Mouse (Mus musculus) olfactory bulb, adult 2 months (tissue): Measurements from ENCODE around the gene Cacna1c. TPM values are rescaled to one million over a fixed set of nuclear protein-coding genes. Genes with fewer than 3 reads are reported as not detected.

Experiments used
- H3K27ac ChIP-seq: fragments of 200-500 bp; 2 replicates; pipeline ENCODE4 v1.5.1; 2012; ENCODE audit warnings: low read depth, low read length; ENCODE audit not compliant: insufficient read depth
- H3K4me1 ChIP-seq: fragments of 200-500 bp; 2 replicates; pipeline ENCODE4 v1.6.1; 2012; ENCODE audit warnings: low read length; ENCODE audit not compliant: control insufficient read depth, insufficient read depth
- H3K4me3 ChIP-seq: fragments of 200-500 bp; 2 replicates; pipeline ENCODE4 v1.5.1; 2012; ENCODE audit warnings: mild to moderate bottlenecking, low read depth, low read length, moderate library complexity; ENCODE audit not compliant: insufficient read depth
- CTCF ChIP-seq: fragments of 200-500 bp; IDR thresholded peaks from 2 replicates; pipeline ENCODE4 v1.5.1; 2012; ENCODE audit warnings: low read depth, mild to moderate bottlenecking, low read length, moderate library complexity; ENCODE audit not compliant: insufficient read depth
- POLR2A ChIP-seq: fragments of 200-500 bp; IDR thresholded peaks from 2 replicates; pipeline ENCODE4 v1.6.1; 2012; ENCODE audit warnings: mild to moderate bottlenecking, low read depth, low read length, moderate library complexity; ENCODE audit not compliant: insufficient read depth
- WGBS: fragments of 180-500 bp; shearing (Covaris S2); methylation state at CpG from one replicate; pipeline ENCODE4 v1.1.7; 2018; 5-methylcytosine and 5-hydroxymethylcytosine counted together
- polyA plus RNA-seq: library from polyadenylated mRNA; stranded (reverse); fragments of >200 nt; gene quantifications from 2 replicates; pipeline ENCODE4 v1.2.4, GENCODE M21; 2012; ENCODE audit warnings: low replicate concordance; ENCODE audit not compliant: missing spikeins, insufficient read depth, insufficient read length

Gene Cacna1c
- polyA plus RNA-seq, 1 experiment = 35.8 TPM

- peaks cover 6% of the 10 kb centered on the region for H3K4me1 ChIP-seq
- no peak overlapping the region for H3K4me3 ChIP-seq
- TF ChIP-seq POLR2A (no peak), CTCF (no peak)
- H3K27ac ChIP-seq = no peak overlapping the region
- 63% methylated on average over 6 of the region's 6 CpGs for WGBS
Measured at GRCm38 (mm10) chr6:118641671-118642325, 554.4 kb downstream of the Cacna1c start.

DNA sequence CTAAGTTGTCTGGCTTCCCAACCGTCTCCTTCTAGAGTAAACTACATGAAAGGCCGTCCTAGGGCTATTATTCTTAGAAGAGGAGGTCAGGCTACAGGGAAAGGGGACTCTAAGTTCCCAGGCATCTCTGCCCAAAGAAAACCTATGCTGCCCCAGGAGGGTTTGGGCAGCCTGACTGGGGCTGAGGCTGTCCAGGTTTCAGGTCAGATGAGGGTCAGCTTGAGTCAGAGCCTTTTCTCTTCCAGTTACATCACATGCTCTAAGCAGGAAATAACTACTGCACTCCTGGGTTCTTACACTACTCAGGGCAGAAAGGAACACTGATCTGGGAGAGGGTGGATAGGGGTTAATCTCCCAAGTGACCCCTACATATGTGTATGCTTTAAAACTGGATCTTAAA, 556.4 kb downstream of the Cacna1c start:
- TF ChIP-seq POLR2A = no peak
- no peak for TF ChIP-seq CTCF
- WGBS = 81% methylated on average over 2 of the region's 2 CpGs
- H3K4me1 ChIP-seq = peaks cover under 1% of the 10 kb centered on the region; the same call in 1 of the 2 replicates
- no peak overlapping the region for H3K27ac ChIP-seq
- H3K4me3 ChIP-seq = no peak overlapping the region

- no peak overlapping the region for H3K27ac ChIP-seq
- WGBS = 94% methylated on average over 2 of the region's 2 CpGs
- H3K4me1 ChIP-seq = no peaks in the 10 kb centered on the region
- TF ChIP-seq POLR2A (no peak), CTCF (no peak)
- no peak overlapping the region for H3K4me3 ChIP-seq
Measured at GRCm38 (mm10) chr6:118638911-118639310, 557.3 kb downstream of the Cacna1c start.

- WGBS = 70% methylated on average over 2 of the region's 2 CpGs
- no peak overlapping the region for H3K4me3 ChIP-seq
- no peak for TF ChIP-seq POLR2A
- no peak for TF ChIP-seq CTCF
- H3K27ac ChIP-seq = no peak overlapping the region
- H3K4me1 ChIP-seq = peaks cover 9% of the 10 kb centered on the region
Measured at GRCm38 (mm10) chr6:118632491-118632890, 563.7 kb downstream of the Cacna1c start.

- H3K27ac ChIP-seq = no peak overlapping the region
- TF ChIP-seq POLR2A (no peak), CTCF (no peak)
- WGBS = 81% methylated on average over 4 of the region's 4 CpGs
- H3K4me3 ChIP-seq = no peak overlapping the region
- H3K4me1 ChIP-seq = peaks cover 17% of the 10 kb centered on the region
Measured at GRCm38 (mm10) chr6:118630006-118630405, 566.2 kb downstream of the Cacna1c start.

DNA sequence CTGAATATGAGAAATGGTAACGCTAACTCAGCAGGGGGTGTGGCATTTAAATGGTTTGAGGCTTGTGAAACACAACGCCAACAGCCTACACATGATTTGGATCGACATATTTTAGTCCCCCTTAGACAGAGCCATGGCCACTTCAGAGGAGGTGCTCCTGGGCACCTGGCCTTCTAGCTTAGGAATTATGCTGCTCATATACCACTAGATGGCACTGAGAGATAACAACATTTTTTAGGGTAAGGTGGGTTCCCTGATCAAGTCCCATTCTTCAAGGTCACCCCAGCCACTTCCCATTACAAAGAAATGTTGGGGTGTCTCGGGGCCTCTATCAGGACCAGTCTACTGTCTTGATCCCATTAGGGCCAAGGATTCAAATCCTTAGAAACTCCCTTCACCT, 570.0 kb downstream of the Cacna1c start:
- Histone ChIP-seq H3K4me1 (peaks cover 11% of the 10 kb centered on the region), H3K4me3 (no peak overlapping the region), H3K27ac (peak overlapping the region; percentile 50; the same call in 1 of the 2 replicates)
- TF ChIP-seq POLR2A (no peak), CTCF (no peak)
- 37% methylated on average over 4 of the region's 4 CpGs for WGBS

DNA sequence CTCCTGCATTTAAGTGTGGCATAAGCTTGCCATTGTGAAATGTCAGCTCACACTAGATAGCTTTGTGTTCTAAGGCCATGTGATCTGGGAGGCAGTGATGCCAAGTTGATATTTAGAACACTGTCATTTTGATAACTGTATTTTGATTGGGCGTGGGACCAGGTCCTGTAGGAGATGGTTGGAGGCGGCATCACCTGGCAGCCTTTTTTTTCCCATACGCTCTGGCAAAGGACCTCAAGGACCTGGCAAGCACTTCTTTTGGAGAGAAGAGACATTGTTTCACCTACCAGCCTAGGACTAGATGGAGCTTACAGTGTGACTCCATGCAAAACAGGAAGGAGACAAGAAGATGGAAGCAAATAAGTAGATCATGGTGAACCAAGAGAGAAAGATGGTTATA, 572.6 kb downstream of the Cacna1c start:
- WGBS = 91% methylated on average over 3 of the region's 3 CpGs
- Histone ChIP-seq H3K27ac (no peak overlapping the region), H3K4me3 (no peak overlapping the region), H3K4me1 (peaks cover 10% of the 10 kb centered on the region)
- no peak for TF ChIP-seq CTCF
- no peak for TF ChIP-seq POLR2A

DNA sequence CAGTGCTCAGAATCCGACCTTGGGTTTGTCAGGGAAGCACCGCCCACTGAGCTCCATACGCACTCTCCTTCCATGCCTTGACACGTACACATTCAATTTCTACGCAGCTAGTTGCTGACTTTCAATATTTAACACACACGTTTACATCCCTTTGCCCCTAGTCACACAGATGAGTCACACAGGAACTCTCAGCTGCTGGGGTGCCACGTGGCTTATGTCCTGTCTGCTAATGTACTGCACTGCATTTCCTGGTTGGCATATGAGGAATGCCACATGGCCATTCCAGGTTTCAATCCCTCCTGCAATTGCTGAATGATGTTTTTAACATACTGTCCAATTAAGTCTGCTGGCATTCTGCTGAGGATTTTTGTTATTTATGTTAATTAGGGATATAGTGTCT, 574.4 kb downstream of the Cacna1c start:
- Histone ChIP-seq H3K4me1 (peaks cover 11% of the 10 kb centered on the region), H3K4me3 (no peak overlapping the region), H3K27ac (no peak overlapping the region)
- TF ChIP-seq CTCF (no peak), POLR2A (no peak)
- 45% methylated on average over 7 of the region's 7 CpGs for WGBS

- Histone ChIP-seq H3K4me3 (no peak overlapping the region), H3K4me1 (peaks cover 8% of the 10 kb centered on the region), H3K27ac (no peak overlapping the region)
- 91% methylated on average over 3 of the region's 3 CpGs for WGBS
- TF ChIP-seq CTCF (no peak), POLR2A (no peak)
Measured at GRCm38 (mm10) chr6:118621406-118621805, 574.8 kb downstream of the Cacna1c start.
